Mouse (Mus musculus) erythroblast, embryonic 14.5 days (primary cell): ENCODE measurements around the gene Hypk.

Source experiments
- GATA1 ChIP-seq: IDR thresholded peaks from 2 replicates; pipeline ENCODE4 v1.6.1; 2012; ENCODE audit warnings: low read length, inconsistent platforms, mixed read lengths
- TAL1 ChIP-seq: IDR thresholded peaks from 3 replicates; pipeline ENCODE4 v1.6.1; 2012; ENCODE audit warnings: low read length, inconsistent platforms, mixed read lengths

GRCm38 (mm10) chr2:121447006-121447405 lies 6.1 kb upstream of the Hypk start:
- no peak for TF ChIP-seq TAL1
- TF ChIP-seq GATA1, result no peak
